Mouse (Mus musculus) spleen, adult 2 months (tissue): ENCODE results near the gene Mia2.

Experiments
- CTCF ChIP-seq: fragments of 200-500 bp; IDR thresholded peaks from 2 replicates; pipeline ENCODE4 v1.5.1; 2011; ENCODE audit warnings: mild to moderate bottlenecking, inconsistent platforms; ENCODE audit not compliant: insufficient read depth, insufficient read length, insufficient replicate concordance; ENCODE audit errors: extremely low read depth
- POLR2A ChIP-seq: fragments of 200-500 bp; IDR thresholded peaks from 2 replicates; pipeline ENCODE4 v1.6.1; 2011; ENCODE audit warnings: low read depth, low read length, inconsistent platforms

- TF ChIP-seq POLR2A: no peak
- TF ChIP-seq CTCF: no peak
These were observed 100.3 kb downstream of the Mia2 start for GRCm38 (mm10) chr12:59195941-59196340.
